Mouse (Mus musculus) lung, postnatal 0 days (tissue): ENCODE measurements around the gene Mcur1. TPM values are rescaled to one million over a fixed set of nuclear protein-coding genes. Genes with fewer than 3 reads are reported as not detected.

Experiments used
- ATAC-seq: fragments of 200-750 bp; cut with Nextera tagmentation; 2 replicates; pipeline ENCODE4 v1.8.0; 2017; ENCODE audit warnings: moderate library complexity
- DNase-seq: peaks from one replicate; pipeline ENCODE4 v3.0.0-alpha.2; 2016; ENCODE audit warnings: low spot score
- H3K27ac ChIP-seq: fragments of 300-500 bp; sonication (generic); 2 replicates; pipeline ENCODE4 v1.5.1; 2014; ENCODE audit warnings: antibody characterized with exemption, mild to moderate bottlenecking, low read length, mixed read lengths
- H3K27me3 ChIP-seq: fragments of 300-500 bp; sonication (generic); replicated peaks from 2 replicates; pipeline ENCODE4 v1.6.1; 2014; ENCODE audit warnings: low read length, mixed read lengths; ENCODE audit not compliant: insufficient read depth
- H3K36me3 ChIP-seq: fragments of 300-500 bp; sonication (generic); 2 replicates; pipeline ENCODE4 v1.6.1; 2014; ENCODE audit warnings: low read length, mixed read lengths; ENCODE audit not compliant: insufficient read depth
- H3K4me1 ChIP-seq: fragments of 300-500 bp; sonication (generic); 2 replicates; pipeline ENCODE4 v1.6.1; 2014; ENCODE audit warnings: antibody characterized with exemption, low read depth, low read length, mixed read lengths; ENCODE audit not compliant: insufficient read depth
- H3K4me2 ChIP-seq: fragments of 300-500 bp; sonication (generic); replicated peaks from 2 replicates; pipeline ENCODE4 v1.6.1; 2014; ENCODE audit warnings: low read depth, mild to moderate bottlenecking, low read length, moderate library complexity, mixed read lengths
- H3K4me3 ChIP-seq: fragments of 300-500 bp; sonication (generic); 2 replicates; pipeline ENCODE4 v1.5.1; 2014; ENCODE audit warnings: low read depth, low read length
- H3K9ac ChIP-seq: fragments of 300-500 bp; sonication (generic); replicated peaks from 2 replicates; pipeline ENCODE4 v1.6.1; 2014; ENCODE audit warnings: low read depth, mild to moderate bottlenecking
- H3K9me3 ChIP-seq: fragments of 300-500 bp; sonication (generic); 2 replicates; pipeline ENCODE4 v1.6.1; 2016; ENCODE audit warnings: low read length, mixed read lengths
- CTCF ChIP-seq: IDR thresholded peaks from 2 replicates; pipeline ENCODE4 v1.5.1; 2016; ENCODE audit warnings: antibody characterized with exemption, mild to moderate bottlenecking
- EP300 ChIP-seq: IDR thresholded peaks from 2 replicates; pipeline ENCODE4 v1.6.1; 2016; ENCODE audit warnings: antibody characterized with exemption, mild to moderate bottlenecking, control low read depth
- WGBS: fragments of 180-500 bp; shearing (Covaris S2); extraction: QIAGEN DNeasy Blood & Tissue Kit; methylation state at CpG from one replicate; pipeline ENCODE4 v1.1.7; 2014; 5-methylcytosine and 5-hydroxymethylcytosine counted together
- polyA plus RNA-seq: library from polyadenylated mRNA; unstranded; fragments of >200 nt; fragmentation: Nextera tagmentation; extraction: Ambion mirVana; gene quantifications from 2 replicates; pipeline ENCODE4 v1.2.1, GENCODE M21; 2015

Mcur1 gene
- polyA plus RNA-seq, 1 experiment from 2014 or later: 20.0 TPM

DNA sequence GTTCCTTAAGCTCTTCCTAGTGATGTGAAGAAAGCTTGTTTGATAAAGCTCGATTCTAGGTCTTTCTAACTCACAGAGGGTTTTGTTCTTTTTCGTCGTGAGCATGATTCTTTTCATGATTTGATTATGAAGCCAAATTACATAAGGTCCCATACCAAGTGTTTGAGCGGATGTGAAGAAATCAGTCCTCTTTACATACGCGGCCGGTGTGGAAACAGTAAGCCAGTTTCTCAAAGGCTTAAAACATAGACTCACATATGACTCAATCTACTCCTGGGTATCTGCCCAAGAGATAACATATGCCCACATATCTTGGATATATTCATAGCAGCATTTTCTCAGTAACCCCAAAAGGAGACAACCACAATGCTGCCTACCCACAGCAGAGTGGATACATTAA is 66.3 kb downstream of the Mcur1 start:
- H3K4me3 ChIP-seq: no peak overlapping the region
- no peak for TF ChIP-seq CTCF
- TF ChIP-seq EP300: no peak
- H3K9me3 ChIP-seq: no peaks in the 10 kb centered on the region
- H3K9ac ChIP-seq: no peak overlapping the region
- DNase-seq (peak; percentile 71), ATAC-seq (peak; percentile 61)
- no peaks in the 10 kb centered on the region for H3K36me3 ChIP-seq
- H3K4me1 ChIP-seq: no peaks in the 10 kb centered on the region
- WGBS: 54% methylated on average over 7 of the region's 7 CpGs
- peak overlapping the region; percentile 72 for H3K27ac ChIP-seq
- H3K4me2 ChIP-seq: peak overlapping the region; percentile 19; the same call in 1 of the 2 replicates
- no peaks in the 10 kb centered on the region for H3K27me3 ChIP-seq

DNA sequence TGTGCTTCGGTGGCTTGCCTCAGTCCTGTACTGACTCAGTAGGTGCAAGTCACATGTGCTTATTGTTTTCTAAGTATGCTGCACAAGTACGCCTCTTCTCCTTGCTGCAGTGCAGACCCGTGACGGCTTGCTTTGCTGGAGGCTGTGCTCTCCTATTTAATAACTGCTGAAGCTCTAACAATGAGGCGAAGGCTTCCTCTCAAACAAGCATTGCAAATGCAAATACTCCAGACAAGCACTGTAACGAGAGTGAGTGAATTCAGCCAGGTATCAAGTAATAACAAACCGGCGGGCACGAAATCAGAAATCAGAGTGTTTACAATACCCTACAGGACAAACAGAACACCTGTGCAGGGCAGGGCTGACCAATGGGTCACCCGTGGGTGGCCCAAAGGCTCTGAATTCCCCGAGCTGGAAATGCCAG is 66.9 kb downstream of the Mcur1 start:
- Histone ChIP-seq H3K4me3 (no peak overlapping the region), H3K9ac (no peak overlapping the region), H3K27ac (peak overlapping the region; percentile 72), H3K9me3 (no peaks in the 10 kb centered on the region), H3K27me3 (no peaks in the 10 kb centered on the region), H3K4me2 (no peak overlapping the region), H3K4me1 (no peaks in the 10 kb centered on the region), H3K36me3 (no peaks in the 10 kb centered on the region)
- 56% methylated on average over 11 of the region's 11 CpGs for WGBS
- DNase-seq (peak; percentile 88), ATAC-seq (peak; percentile 89)
- TF ChIP-seq CTCF (no peak), EP300 (peak; percentile 65)

Other genes starting within 250 kb of the Mcur1 start
- gene Sirt5, start 194.7 kb downstream of the Mcur1 start, polyA plus RNA-seq: 11.9 and 15.6 TPM in 2 replicates
- gene Nol7, start 161.8 kb downstream of the Mcur1 start, polyA plus RNA-seq: 95.7 and 98.8 TPM in 2 replicates
- 12.4 and 14.2 TPM in 2 replicates for gene Ranbp9, start 78.9 kb downstream of the Mcur1 start, polyA plus RNA-seq
- gene Rnf182, start 55.5 kb upstream of the Mcur1 start, polyA plus RNA-seq: 0.37 and 0.63 TPM in 2 replicates
- gene Cd83, start 224.6 kb upstream of the Mcur1 start, polyA plus RNA-seq: 19.0 and 30.7 TPM in 2 replicates